Mouse (Mus musculus): Measurements from ENCODE around the gene Gm4181. TPM values are rescaled to one million over a fixed set of nuclear protein-coding genes. Genes with fewer than 3 reads are reported as not detected.

Gene Gm4181
- total RNA-seq (2023) = not detected

GRCm38 (mm10) chr14:51635566-51635965, at the start of gene Gm4181:
Gene Gm4181 (minus strand): TSS chr14:51635666.

GRCm38 (mm10) chr14:51611210-51611609, 24.3 kb downstream of the Gm4181 start, which contains the start of gene Gm17078:
Gene Gm17078 (minus strand): TSS chr14:51611310.

GRCm38 (mm10) chr14:51592039-51592438, 43.4 kb downstream of the Gm4181 start, which contains the start of gene Gm17174:
Gene Gm17174 (minus strand): TSS chr14:51592139.

Other genes starting within 250 kb of the Gm4181 start
- gene Vmn2r88, start 224.8 kb downstream of the Gm4181 start, total RNA-seq (2023) = not detected
- not detected for gene Vmn2r89, start 183.8 kb downstream of the Gm4181 start, total RNA-seq (2023)
- gene Gm5622, start 82.9 kb downstream of the Gm4181 start, total RNA-seq (2023) = not detected
- gene Gm17175, start 61.6 kb downstream of the Gm4181 start, total RNA-seq (2023) = not detected
- not detected for gene Gm17174, start 43.5 kb downstream of the Gm4181 start, total RNA-seq (2023)
- gene Gm17078, start 24.4 kb downstream of the Gm4181 start, total RNA-seq (2023) = not detected
- gene Gm17079, start 59.8 kb upstream of the Gm4181 start, total RNA-seq (2023) = not detected
- not detected for gene Gm5800, start 81.5 kb upstream of the Gm4181 start, total RNA-seq (2023)
- gene Ang4, start 137.9 kb upstream of the Gm4181 start, total RNA-seq (2023) = not detected
- not detected for gene AY358078, start 164.4 kb upstream of the Gm4181 start, total RNA-seq (2023)
- gene Ear6, start 218.0 kb upstream of the Gm4181 start, total RNA-seq (2023) = 10 to 100 TPM; 10.4 to 41.8 TPM
- gene Mettl17, start 249.2 kb upstream of the Gm4181 start, total RNA-seq (2023) = 10 to 100 TPM; 16.2 to 17.2 TPM